Mouse (Mus musculus): Measurements from ENCODE around the gene 4930438A08Rik.

GRCm38 (mm10) chr11:58292791-58293190 is 18.2 kb downstream of the 4930438A08Rik start:
- TF ChIP-seq CTCF (IDR thresholded peaks at IDR 0.05; ENCODE audit: low read depth, low read length) (no peak), GATA1 (IDR thresholded peaks at IDR 0.05; ENCODE audit: borderline replicate concordance, low read length) (no peak), POLR2AphosphoS5 (IDR thresholded peaks at IDR 0.05; ENCODE audit: insufficient replicate concordance, low read depth, low read length) (no peak), TAL1 (conservative IDR thresholded peaks at IDR 0.05; ENCODE audit: low read depth, low read length) (no peak), GATA2 (IDR thresholded peaks at IDR 0.05; ENCODE audit: borderline replicate concordance, low read depth, low read length) (no peak)
